Mouse (Mus musculus) liver, postnatal 0 days (tissue): ENCODE data around the gene Slc3a2. TPM values are rescaled to one million over a fixed set of nuclear protein-coding genes. Genes with fewer than 3 reads are reported as not detected.

Experiments
- ATAC-seq: fragments of 200-750 bp; cut with Nextera tagmentation; 2 replicates; pipeline ENCODE4 v1.8.0; 2017; ENCODE audit warnings: mild to moderate bottlenecking, moderate library complexity
- DNase-seq: peaks from one replicate; pipeline ENCODE4 v3.0.0-alpha.2; 2016
- H3K27ac ChIP-seq: fragments of 300-500 bp; sonication (generic); 2 replicates; pipeline ENCODE4 v1.5.1; 2014; ENCODE audit warnings: antibody characterized with exemption, moderate library complexity, mild to moderate bottlenecking, low read depth
- H3K27me3 ChIP-seq: fragments of 300-500 bp; sonication (generic); 2 replicates; pipeline ENCODE4 v1.6.1; 2014; ENCODE audit warnings: low read length, control low read depth, mixed read lengths; ENCODE audit not compliant: insufficient read depth
- H3K36me3 ChIP-seq: fragments of 300-500 bp; sonication (generic); replicated peaks from 2 replicates; pipeline ENCODE4 v1.6.1; 2014; ENCODE audit warnings: mild to moderate bottlenecking, control low read depth, low read length, moderate library complexity, mixed read lengths; ENCODE audit not compliant: insufficient read depth
- H3K4me1 ChIP-seq: fragments of 300-500 bp; sonication (generic); 2 replicates; pipeline ENCODE4 v1.6.1; 2014; ENCODE audit warnings: antibody characterized with exemption, mild to moderate bottlenecking, control low read depth; ENCODE audit not compliant: insufficient read depth
- H3K4me2 ChIP-seq: fragments of 300-500 bp; sonication (generic); 2 replicates; pipeline ENCODE4 v1.6.1; 2014; ENCODE audit warnings: low read depth, mild to moderate bottlenecking, low read length, moderate library complexity, mixed read lengths
- H3K4me3 ChIP-seq: fragments of 300-500 bp; sonication (generic); 2 replicates; pipeline ENCODE4 v1.5.1; 2014; ENCODE audit warnings: low read depth, low read length
- H3K9ac ChIP-seq: fragments of 300-500 bp; sonication (generic); replicated peaks from 2 replicates; pipeline ENCODE4 v1.6.1; 2014; ENCODE audit warnings: mild to moderate bottlenecking, moderate library complexity
- H3K9me3 ChIP-seq: fragments of 300-500 bp; sonication (generic); 2 replicates; pipeline ENCODE4 v1.6.1; 2016; ENCODE audit warnings: mild to moderate bottlenecking, control low read depth, low read length, mixed read lengths
- CTCF ChIP-seq: sonication (generic); IDR thresholded peaks from 2 replicates; pipeline ENCODE4 v1.5.1; 2016; ENCODE audit warnings: antibody characterized with exemption, low read depth
- EP300 ChIP-seq: IDR thresholded peaks from 2 replicates; pipeline ENCODE4 v1.6.1; 2016; ENCODE audit warnings: antibody characterized with exemption, low read depth, mild to moderate bottlenecking
- WGBS: fragments of 180-500 bp; shearing (Covaris S2); extraction: QIAGEN DNeasy Blood & Tissue Kit; methylation state at CpG from one replicate; pipeline ENCODE4 v1.1.7; 2014; ENCODE audit not compliant: insufficient replicate concordance; 5-methylcytosine and 5-hydroxymethylcytosine counted together
- polyA plus RNA-seq: library from polyadenylated mRNA; unstranded; fragments of >200 nt; fragmentation: Nextera tagmentation; extraction: Ambion mirVana; gene quantifications from 2 replicates; pipeline ENCODE4 v1.2.1, GENCODE M21; 2015

Gene Slc3a2
- 64.4 and 68.0 TPM in 2 replicates for polyA plus RNA-seq

DNA sequence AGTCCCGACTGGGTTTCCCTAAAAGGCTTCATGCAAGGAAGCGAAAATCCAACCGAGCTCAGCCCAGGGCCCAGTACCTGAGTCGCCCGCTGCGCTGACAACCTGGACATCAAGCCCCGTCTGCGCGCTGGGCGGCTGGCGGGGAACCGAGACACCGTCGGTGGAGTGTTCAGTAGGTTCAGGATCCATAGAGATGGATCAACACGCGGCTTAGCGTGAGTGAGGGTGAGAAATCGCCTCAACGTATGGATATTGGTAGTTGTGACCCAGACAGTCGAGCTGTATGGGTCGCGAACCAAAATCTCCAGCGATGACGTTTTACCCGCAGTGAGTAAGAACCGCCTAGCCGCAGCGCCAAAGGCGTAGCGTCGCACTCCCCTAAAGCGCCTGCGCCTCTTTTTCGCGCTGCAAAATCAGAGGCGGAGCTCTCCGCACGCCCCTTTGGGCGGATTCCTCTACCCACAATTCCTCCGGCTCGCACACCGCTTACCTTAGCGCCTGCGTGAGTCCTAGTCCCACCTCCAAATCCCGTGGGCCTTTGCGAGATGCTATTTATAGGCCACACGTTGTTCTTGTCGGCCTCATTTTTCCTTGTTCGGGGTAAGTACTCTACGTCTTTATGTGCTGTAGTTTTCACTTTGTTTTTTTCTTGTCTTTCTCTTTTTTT lies at the start of gene Slc3a2:
Gene Slc3a2, minus strand, starts transcription at position 463 of the 667 bp plus-strand sequence.
- Histone ChIP-seq H3K9ac (peak within 1 kb of the TSS; percentile 72), H3K4me1 (peaks cover 22% of the 10 kb centered on the region), H3K4me2 (peak within 1 kb of the TSS; percentile 78), H3K36me3 (peaks cover 27% of the 10 kb centered on the region), H3K9me3 (no peaks in the 10 kb centered on the region), H3K4me3 (peak within 1 kb of the TSS; percentile 74), H3K27me3 (no peaks in the 10 kb centered on the region), H3K27ac (peak within 1 kb of the TSS; percentile 97)
- no peak for TF ChIP-seq CTCF
- TF ChIP-seq EP300, result peak; percentile 64; the same call in 1 of the 2 replicates
- ATAC-seq (peak; percentile 97), DNase-seq (peak; percentile 96)
- WGBS, result under 1% methylated on average over 50 of the region's 50 CpGs

DNA sequence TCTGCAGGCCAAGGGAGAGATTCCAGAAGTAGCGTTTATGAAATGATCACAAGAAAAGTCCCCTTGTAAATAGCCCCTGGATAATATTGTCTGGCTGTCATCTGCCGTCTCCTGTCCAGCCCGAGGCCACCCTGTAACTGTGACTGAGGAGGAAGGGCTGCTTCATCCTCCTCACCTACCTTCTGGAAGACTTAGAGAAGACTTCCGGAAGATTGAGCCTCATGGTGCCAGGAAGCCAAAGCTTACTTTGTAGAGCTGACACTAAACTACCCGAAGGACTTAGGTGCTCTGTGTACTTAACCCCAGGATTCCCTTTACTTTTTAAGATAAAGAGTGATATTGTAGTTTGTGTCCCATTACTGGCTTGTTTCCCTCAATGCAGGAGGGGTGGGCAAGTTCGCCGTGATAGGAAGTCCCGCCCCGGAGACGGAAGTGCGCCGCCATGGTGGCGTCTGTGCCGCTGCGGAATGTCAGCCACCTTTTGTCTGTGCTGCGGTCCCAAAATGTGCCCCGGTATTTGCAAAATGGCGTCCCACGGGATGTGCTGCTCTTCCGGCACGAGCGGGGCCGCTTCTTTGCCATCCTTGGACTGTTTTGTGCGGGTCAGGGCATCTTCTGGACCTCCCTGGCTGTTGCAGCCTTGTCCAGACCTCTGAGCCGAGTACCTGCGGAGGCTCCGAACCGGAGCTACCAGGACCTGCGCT lies 47.5 kb upstream of the Slc3a2 start, which contains the start of gene Tmem223:
Gene Tmem223, plus strand, starts transcription at position 430 of the 704 bp plus-strand sequence.
- TF ChIP-seq CTCF (peak; percentile 32; the same call in 1 of the 2 replicates), EP300 (no peak)
- WGBS, result 21% methylated on average over 29 of the region's 29 CpGs
- peak within 1 kb of the TSS; percentile 86 for H3K9ac ChIP-seq
- H3K9me3 ChIP-seq, result no peaks in the 10 kb centered on the region
- peaks cover 31% of the 10 kb centered on the region for H3K4me1 ChIP-seq
- peaks cover 53% of the 10 kb centered on the region for H3K36me3 ChIP-seq
- ATAC-seq, result peak; percentile 37
- peak; percentile 86 for DNase-seq
- peak within 1 kb of the TSS; percentile 80 for H3K27ac ChIP-seq
- H3K27me3 ChIP-seq, result no peaks in the 10 kb centered on the region
- H3K4me2 ChIP-seq, result peak within 1 kb of the TSS; percentile 85
- peak within 1 kb of the TSS; percentile 80 for H3K4me3 ChIP-seq

- peaks cover 82% of the 10 kb centered on the region for H3K36me3 ChIP-seq
- DNase-seq, result no peak
- H3K4me1 ChIP-seq, result peaks cover 4% of the 10 kb centered on the region; the same call in 1 of the 2 replicates
- 93% methylated on average over 9 of the region's 9 CpGs for WGBS
- H3K4me2 ChIP-seq, result no peak overlapping the region
- no peaks in the 10 kb centered on the region; the same call in 1 of the 2 replicates for H3K9me3 ChIP-seq
- H3K9ac ChIP-seq, result no peak overlapping the region
- no peaks in the 10 kb centered on the region for H3K27me3 ChIP-seq
- no peak overlapping the region for H3K27ac ChIP-seq
- H3K4me3 ChIP-seq, result no peak overlapping the region
- no peak for ATAC-seq
- no peak for TF ChIP-seq CTCF
- no peak for TF ChIP-seq EP300
Measured at GRCm38 (mm10) chr19:8765562-8765961, 42.4 kb upstream of the Slc3a2 start.

DNA sequence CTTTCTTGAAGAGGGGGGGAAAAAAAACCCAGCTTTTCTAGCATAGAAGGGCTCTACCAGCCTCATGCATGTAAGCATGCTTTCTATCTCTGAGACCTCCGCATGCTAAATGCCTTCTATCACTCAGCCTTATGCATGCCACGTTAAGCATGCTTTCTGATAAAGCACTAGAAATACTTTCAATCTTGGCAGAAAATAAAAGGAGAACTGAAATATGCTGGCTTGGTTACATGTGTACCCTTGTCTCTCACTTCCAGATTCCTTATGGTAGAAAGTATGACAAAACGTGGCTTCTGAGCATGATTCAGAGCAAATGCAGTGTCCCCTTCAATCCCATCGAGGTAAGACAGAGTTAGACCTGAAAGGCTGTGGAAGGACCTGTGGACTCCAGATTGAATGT lies 40.1 kb upstream of the Slc3a2 start:
- Histone ChIP-seq H3K9me3 (no peaks in the 10 kb centered on the region; the same call in 1 of the 2 replicates), H3K4me1 (peaks cover 10% of the 10 kb centered on the region), H3K27me3 (no peaks in the 10 kb centered on the region), H3K9ac (no peak overlapping the region), H3K4me2 (no peak overlapping the region), H3K4me3 (no peak overlapping the region), H3K27ac (no peak overlapping the region), H3K36me3 (peaks cover 62% of the 10 kb centered on the region)
- WGBS, result 85% methylated on average over 4 of the region's 4 CpGs
- DNase-seq (no peak), ATAC-seq (no peak)
- TF ChIP-seq EP300, result no peak
- TF ChIP-seq CTCF, result no peak

- peaks cover 19% of the 10 kb centered on the region for H3K4me1 ChIP-seq
- no peak overlapping the region for H3K4me3 ChIP-seq
- no peak overlapping the region for H3K27ac ChIP-seq
- no peaks in the 10 kb centered on the region for H3K27me3 ChIP-seq
- no peak overlapping the region for H3K9ac ChIP-seq
- DNase-seq, result no peak
- no peak overlapping the region for H3K4me2 ChIP-seq
- WGBS, result 93% methylated on average over 2 of the region's 2 CpGs
- ATAC-seq, result no peak
- TF ChIP-seq EP300 (no peak), CTCF (peak; percentile 45)
- H3K9me3 ChIP-seq, result no peaks in the 10 kb centered on the region; the same call in 1 of the 2 replicates
- H3K36me3 ChIP-seq, result peaks cover 39% of the 10 kb centered on the region
Measured at GRCm38 (mm10) chr19:8760757-8761156, 37.6 kb upstream of the Slc3a2 start.

DNA sequence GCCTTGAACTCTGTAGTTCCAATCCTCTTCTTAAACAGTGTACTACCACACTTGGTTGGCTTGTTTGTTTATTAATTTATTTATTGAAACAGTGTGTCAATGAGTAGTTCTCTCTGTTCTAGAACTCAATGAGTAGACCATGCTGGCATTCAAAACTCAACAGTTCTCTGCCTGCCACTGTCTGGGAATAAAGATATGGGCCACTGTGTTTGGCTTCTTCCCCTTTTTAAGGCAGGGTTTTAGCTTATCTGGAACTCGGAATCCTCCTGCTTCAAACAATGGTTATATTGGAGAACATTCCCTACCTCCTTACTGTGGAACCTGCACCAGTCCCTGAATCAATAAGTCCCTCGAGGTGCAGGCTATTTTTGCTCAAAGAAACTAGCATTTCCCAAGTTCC lies 35.7 kb upstream of the Slc3a2 start:
- 0 out of 2 replicates have a peak overlapping the region, but pooled peaks have one; percentile 5 for H3K27ac ChIP-seq
- DNase-seq (no peak), ATAC-seq (no peak)
- peak overlapping the region; percentile 86 for H3K4me2 ChIP-seq
- no peaks in the 10 kb centered on the region for H3K9me3 ChIP-seq
- peaks cover 27% of the 10 kb centered on the region for H3K4me1 ChIP-seq
- H3K9ac ChIP-seq, result peak overlapping the region; percentile 97; the same call in 1 of the 2 replicates
- H3K27me3 ChIP-seq, result no peaks in the 10 kb centered on the region
- peak overlapping the region; percentile 94; the same call in 1 of the 2 replicates for H3K4me3 ChIP-seq
- TF ChIP-seq CTCF, result no peak
- TF ChIP-seq EP300, result no peak
- 43% methylated on average over 2 of the region's 2 CpGs for WGBS
- H3K36me3 ChIP-seq, result peaks cover 36% of the 10 kb centered on the region
